Mouse (Mus musculus) fat pad, adult 2 months (tissue): ENCODE measurements around the gene Npb.

Source experiments
- DNase-seq: peaks from one replicate; pipeline ENCODE4 v3.0.0-alpha.2; 2011; ENCODE audit warnings: low read depth, low spot score; ENCODE audit errors: extremely low read depth

Gene Npb

GRCm38 (mm10) chr11:120630881-120631725, 22.8 kb downstream of the Npb start:
- DNase-seq: no peak

- DNase-seq: no peak
These were observed 23.6 kb downstream of the Npb start for GRCm38 (mm10) chr11:120631726-120632448.

- DNase-seq: no peak
These were observed 24.6 kb downstream of the Npb start for GRCm38 (mm10) chr11:120632559-120633519.

GRCm38 (mm10) chr11:120633520-120634343, 25.5 kb downstream of the Npb start, which contains the start of gene Mafg:
TSS of gene Mafg (minus strand) at chr11:120633600.
- no peak for DNase-seq

- DNase-seq: no peak
These were observed 26.5 kb downstream of the Npb start for GRCm38 (mm10) chr11:120634810-120635209.

GRCm38 (mm10) chr11:120641255-120641654, 33.0 kb downstream of the Npb start:
- DNase-seq: no peak

GRCm38 (mm10) chr11:120641869-120642268, 33.6 kb downstream of the Npb start:
- no peak for DNase-seq

GRCm38 (mm10) chr11:120642939-120643600, 34.8 kb downstream of the Npb start:
- no peak for DNase-seq

- DNase-seq: no peak
These were observed 35.3 kb downstream of the Npb start, which contains the start of gene Pycr1 for GRCm38 (mm10) chr11:120643601-120643987. TSS of gene Pycr1 (minus strand) at chr11:120643769.

GRCm38 (mm10) chr11:120647047-120647830, 39.0 kb downstream of the Npb start:
- no peak for DNase-seq

GRCm38 (mm10) chr11:120648001-120648476, 39.8 kb downstream of the Npb start, which contains the start of gene Myadml2:
TSS of gene Myadml2 (minus strand) at chr11:120648158.
- DNase-seq: no peak

GRCm38 (mm10) chr11:120651872-120652271, 43.6 kb downstream of the Npb start:
- DNase-seq: no peak

- no peak for DNase-seq
These were observed 46.5 kb downstream of the Npb start for GRCm38 (mm10) chr11:120654741-120655140.

GRCm38 (mm10) chr11:120657301-120657700, 49.0 kb downstream of the Npb start:
- no peak for DNase-seq
